Mouse (Mus musculus) liver, embryonic 11.5 days (tissue): ENCODE results near the gene Itga5. TPM values are rescaled to one million over a fixed set of nuclear protein-coding genes. Genes with fewer than 3 reads are reported as not detected.

Experiments used
- ATAC-seq: fragments of 200-750 bp; cut with Nextera tagmentation; replicated peaks from 2 replicates; pipeline ENCODE4 v1.8.0; 2017; ENCODE audit warnings: moderate number of reproducible peaks, mild to moderate bottlenecking, moderate TSS enrichment, moderate library complexity; ENCODE audit not compliant: low FRiP score
- DNase-seq: peaks from one replicate; pipeline ENCODE4 v3.0.0-alpha.2; 2017; ENCODE audit warnings: low spot score
- H3K27ac ChIP-seq: fragments of 300-500 bp; sonication (generic); 2 replicates; pipeline ENCODE4 v1.5.1; 2014; ENCODE audit warnings: mild to moderate bottlenecking, low read depth, low read length, control low read depth
- H3K27me3 ChIP-seq: fragments of 300-500 bp; sonication (generic); replicated peaks from 2 replicates; pipeline ENCODE4 v1.6.1; 2014; ENCODE audit warnings: low read length, mixed read lengths; ENCODE audit not compliant: control insufficient read depth, insufficient read depth
- H3K36me3 ChIP-seq: fragments of 300-500 bp; sonication (generic); 2 replicates; pipeline ENCODE4 v1.6.1; 2014; ENCODE audit warnings: mild to moderate bottlenecking, low read length, moderate library complexity, mixed read lengths; ENCODE audit not compliant: control insufficient read depth, insufficient read depth
- H3K4me1 ChIP-seq: fragments of 300-500 bp; sonication (generic); replicated peaks from 2 replicates; pipeline ENCODE4 v1.6.1; 2014; ENCODE audit warnings: low read length, mixed read lengths; ENCODE audit not compliant: control insufficient read depth, insufficient read depth
- H3K4me2 ChIP-seq: fragments of 300-500 bp; sonication (generic); 2 replicates; pipeline ENCODE4 v1.6.1; 2014; ENCODE audit warnings: mild to moderate bottlenecking, control low read depth, moderate library complexity
- H3K4me3 ChIP-seq: fragments of 300-500 bp; sonication (generic); 2 replicates; pipeline ENCODE4 v1.5.1; 2014; ENCODE audit warnings: low read depth, low read length, control low read depth
- H3K9ac ChIP-seq: fragments of 300-500 bp; sonication (generic); 2 replicates; pipeline ENCODE4 v1.6.1; 2014; ENCODE audit warnings: low read depth, low read length, control low read depth
- H3K9me3 ChIP-seq: fragments of 300-500 bp; sonication (generic); 2 replicates; pipeline ENCODE4 v1.6.1; 2016; ENCODE audit warnings: low read length, inconsistent platforms, mixed read lengths; ENCODE audit not compliant: control insufficient read depth
- WGBS: fragments of 180-500 bp; shearing (Covaris S2); extraction: QIAGEN DNeasy Blood & Tissue Kit; methylation state at CpG from one replicate; pipeline ENCODE4 v1.1.7; 2014; 5-methylcytosine and 5-hydroxymethylcytosine counted together
- polyA plus RNA-seq: library from polyadenylated mRNA; unstranded; fragments of >200 nt; fragmentation: Nextera tagmentation; extraction: Ambion mirVana; gene quantifications from 2 replicates; pipeline ENCODE4 v1.2.1, GENCODE M21; 2014

Itga5 gene
- polyA plus RNA-seq, 1 experiment from 2014 or later, result 35.7 TPM

- H3K4me3 ChIP-seq, result no peak overlapping the region
- H3K9me3 ChIP-seq, result no peaks in the 10 kb centered on the region
- peak overlapping the region; percentile 48 for H3K4me2 ChIP-seq
- peaks cover 30% of the 10 kb centered on the region for H3K4me1 ChIP-seq
- DNase-seq (peak; percentile 81), ATAC-seq (peak; percentile 63)
- H3K36me3 ChIP-seq, result peaks cover 16% of the 10 kb centered on the region; the same call in 1 of the 2 replicates
- H3K9ac ChIP-seq, result no peak overlapping the region
- H3K27me3 ChIP-seq, result no peaks in the 10 kb centered on the region
- H3K27ac ChIP-seq, result no peak overlapping the region; the same call in 1 of the 2 replicates
- WGBS, result 22% methylated on average over 18 of the region's 18 CpGs
Observed at GRCm38 (mm10) chr15:103315011-103315502, 51.5 kb downstream of the Itga5 start.

GRCm38 (mm10) chr15:103314181-103314580 is 52.4 kb downstream of the Itga5 start:
- no peak for ATAC-seq
- Histone ChIP-seq H3K4me2 (peak overlapping the region; percentile 14; the same call in 1 of the 2 replicates), H3K27me3 (no peaks in the 10 kb centered on the region; the same call in 1 of the 2 replicates), H3K9ac (no peak overlapping the region), H3K27ac (no peak overlapping the region), H3K36me3 (peaks cover 14% of the 10 kb centered on the region; the same call in 1 of the 2 replicates), H3K4me3 (no peak overlapping the region), H3K4me1 (peaks cover 30% of the 10 kb centered on the region), H3K9me3 (no peaks in the 10 kb centered on the region)
- no peak for DNase-seq
- 50% methylated on average over 22 of the region's 22 CpGs for WGBS

- 28% methylated on average over 18 of the region's 18 CpGs for WGBS
- Histone ChIP-seq H3K27ac (no peak overlapping the region), H3K4me3 (no peak overlapping the region), H3K9me3 (no peaks in the 10 kb centered on the region), H3K9ac (no peak overlapping the region), H3K4me1 (peaks cover 35% of the 10 kb centered on the region), H3K36me3 (peaks cover 12% of the 10 kb centered on the region; the same call in 1 of the 2 replicates), H3K4me2 (peak overlapping the region; percentile 14; the same call in 1 of the 2 replicates), H3K27me3 (no peaks in the 10 kb centered on the region; the same call in 1 of the 2 replicates)
- ATAC-seq (no peak), DNase-seq (no peak)
Observed at GRCm38 (mm10) chr15:103313495-103314095, 53.0 kb downstream of the Itga5 start.

DNA sequence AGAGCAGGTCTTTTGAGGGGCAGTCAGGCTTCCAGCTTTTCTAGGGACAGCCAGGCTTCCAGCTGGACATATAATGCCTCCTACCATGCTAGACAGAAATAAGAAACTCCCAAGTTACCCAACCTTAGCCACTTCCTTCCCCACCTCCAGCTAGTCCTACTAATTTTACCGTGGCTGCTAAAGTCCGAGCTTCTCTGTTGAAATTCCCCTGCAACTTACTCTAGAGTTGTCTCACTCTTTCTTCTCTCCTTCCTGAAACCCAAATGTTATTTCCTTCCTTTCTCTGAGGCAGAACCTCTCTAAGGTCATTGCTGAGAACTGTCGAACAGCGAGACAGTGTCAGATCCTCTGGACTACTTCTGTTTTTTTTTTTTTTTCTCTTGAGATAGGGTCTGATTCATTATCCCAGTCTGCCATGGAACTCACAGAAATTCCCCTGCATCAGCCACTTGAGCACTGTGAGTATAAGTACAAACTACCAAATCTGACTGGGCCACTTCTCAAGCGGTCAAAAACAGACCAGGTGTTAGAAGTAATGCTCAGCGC is 56.1 kb downstream of the Itga5 start, which contains the start of gene Gpr84:
Gene Gpr84, minus strand, starts transcription at position 248 of the 546 bp plus-strand sequence.
- peak within 1 kb of the TSS; percentile 44 for H3K4me2 ChIP-seq
- DNase-seq, result no peak
- no peaks in the 10 kb centered on the region; the same call in 1 of the 2 replicates for H3K27me3 ChIP-seq
- peaks cover 36% of the 10 kb centered on the region for H3K4me1 ChIP-seq
- no peak within 1 kb of the TSS for H3K4me3 ChIP-seq
- H3K36me3 ChIP-seq, result no peaks in the 10 kb centered on the region
- no peak within 1 kb of the TSS for H3K27ac ChIP-seq
- no peaks in the 10 kb centered on the region for H3K9me3 ChIP-seq
- WGBS, result 39% methylated on average over 6 of the region's 6 CpGs
- ATAC-seq, result no peak
- no peak within 1 kb of the TSS for H3K9ac ChIP-seq

DNA sequence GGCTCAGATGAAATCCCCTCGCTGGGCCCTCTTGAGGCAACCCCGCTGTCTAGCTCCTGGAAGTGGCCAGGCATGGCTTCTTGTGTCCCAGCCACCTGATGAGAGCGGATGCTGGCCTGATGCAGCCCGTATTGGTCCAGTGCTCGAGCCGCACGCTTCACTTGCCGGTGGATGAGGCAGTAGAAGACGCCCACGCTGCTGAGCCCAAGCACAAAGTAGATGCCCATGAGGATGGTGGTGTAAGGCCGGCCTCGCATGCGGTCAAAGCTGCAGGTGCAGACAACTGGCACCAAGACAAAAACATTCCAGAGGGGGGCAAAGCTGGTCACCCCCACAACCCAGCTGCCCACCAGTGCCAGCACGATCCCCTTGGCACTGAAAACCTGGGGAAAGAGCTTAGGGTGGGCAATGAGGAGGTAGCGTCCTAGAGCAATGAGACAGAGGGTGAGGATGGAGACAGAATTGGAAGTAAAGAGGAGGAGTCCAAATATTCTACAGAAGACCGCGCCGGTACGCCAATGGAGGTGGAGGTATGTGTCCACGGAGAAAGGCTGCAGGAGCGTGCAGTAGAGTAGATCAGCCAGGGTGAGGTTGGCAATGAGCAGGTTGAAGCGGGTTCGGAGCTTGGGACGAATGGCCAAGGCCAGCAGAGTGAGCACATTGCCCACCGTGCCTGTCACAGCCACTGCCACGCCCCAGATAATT is 57.5 kb downstream of the Itga5 start:
- peaks cover 33% of the 10 kb centered on the region for H3K4me1 ChIP-seq
- H3K36me3 ChIP-seq, result no peaks in the 10 kb centered on the region
- H3K4me3 ChIP-seq, result peak overlapping the region; percentile 8; the same call in 1 of the 2 replicates
- peak overlapping the region; percentile 44 for H3K4me2 ChIP-seq
- DNase-seq (no peak), ATAC-seq (no peak)
- 59% methylated on average over 26 of the region's 26 CpGs for WGBS
- H3K27ac ChIP-seq, result no peak overlapping the region
- H3K27me3 ChIP-seq, result peaks cover under 1% of the 10 kb centered on the region; the same call in 1 of the 2 replicates
- H3K9me3 ChIP-seq, result no peaks in the 10 kb centered on the region
- H3K9ac ChIP-seq, result no peak overlapping the region

- WGBS, result 36% methylated on average over 28 of the region's 28 CpGs
- Histone ChIP-seq H3K4me1 (peaks cover 34% of the 10 kb centered on the region), H3K36me3 (no peaks in the 10 kb centered on the region), H3K9me3 (no peaks in the 10 kb centered on the region), H3K4me3 (peak overlapping the region; percentile 8; the same call in 1 of the 2 replicates), H3K27me3 (peaks cover 3% of the 10 kb centered on the region), H3K9ac (peak overlapping the region; percentile 2; the same call in 1 of the 2 replicates), H3K27ac (no peak overlapping the region), H3K4me2 (peak overlapping the region; percentile 44)
- ATAC-seq (no peak), DNase-seq (no peak)
Observed at GRCm38 (mm10) chr15:103308056-103308875, 58.3 kb downstream of the Itga5 start.

- WGBS, result 4% methylated on average over 7 of the region's 7 CpGs
- 0 out of 2 replicates have a peak overlapping the region, but pooled peaks have one; percentile 1 for H3K4me2 ChIP-seq
- no peaks in the 10 kb centered on the region for H3K36me3 ChIP-seq
- no peak overlapping the region for H3K4me3 ChIP-seq
- ATAC-seq (peak; percentile 29; the same call in 1 of the 2 replicates), DNase-seq (peak; percentile 85)
- no peaks in the 10 kb centered on the region for H3K9me3 ChIP-seq
- peaks cover 42% of the 10 kb centered on the region for H3K4me1 ChIP-seq
- peaks cover 3% of the 10 kb centered on the region for H3K27me3 ChIP-seq
- no peak overlapping the region for H3K27ac ChIP-seq
- H3K9ac ChIP-seq, result no peak overlapping the region
Observed at GRCm38 (mm10) chr15:103307125-103307524, 59.4 kb downstream of the Itga5 start.
